Mouse (Mus musculus) cerebellum, adult 18-20 months (tissue): ENCODE data around the gene Dclre1b.
"Not testable (repeated sequence)": the region's sequence is repeated elsewhere in the genome, so short reads cannot be mapped to it uniquely, and the experiment has no call there.

ENCODE experiments used
- DNase-seq, 2 experiments: peaks; one replicate each; pipeline ENCODE4 v3.0.0; 2021

Dclre1b gene

DNA sequence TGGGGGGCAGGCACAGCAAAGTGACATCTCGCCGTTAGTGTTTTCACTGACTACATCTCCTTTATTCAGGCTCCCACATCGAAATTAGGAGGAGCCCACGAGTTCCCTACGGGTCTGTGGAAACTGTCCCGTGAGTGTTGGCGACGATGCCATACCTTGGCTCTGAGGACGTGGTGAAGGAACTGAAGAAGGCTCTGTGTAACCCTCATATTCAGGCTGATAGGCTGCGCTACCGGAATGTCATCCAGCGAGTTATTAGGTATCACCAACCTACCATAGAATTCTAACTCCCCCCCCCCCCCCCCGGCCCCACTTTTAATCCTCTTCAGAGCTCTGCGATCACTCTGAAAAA lies 531 bp upstream of the Dclre1b start:
- no peak for DNase-seq

DNA sequence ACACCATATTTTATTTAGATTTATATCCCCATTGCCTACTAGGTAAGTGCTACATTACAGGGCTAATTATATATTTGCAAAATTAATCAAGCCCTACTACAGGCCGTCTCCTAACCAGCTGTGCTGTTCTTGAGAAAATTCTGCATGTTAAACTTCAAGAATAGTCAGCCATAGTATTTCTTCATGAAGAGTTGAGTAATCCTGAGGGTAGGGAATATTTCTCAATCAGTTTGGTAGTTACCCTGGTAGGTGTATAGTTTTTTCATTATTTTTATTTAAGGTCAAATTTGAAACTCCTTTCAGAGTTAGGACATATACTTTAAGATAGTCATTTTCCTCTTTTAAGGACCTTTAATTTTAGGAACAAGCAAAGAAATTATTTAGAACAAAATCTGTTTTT lies 3.6 kb downstream of the Dclre1b start:
- no peak for DNase-seq

DNA sequence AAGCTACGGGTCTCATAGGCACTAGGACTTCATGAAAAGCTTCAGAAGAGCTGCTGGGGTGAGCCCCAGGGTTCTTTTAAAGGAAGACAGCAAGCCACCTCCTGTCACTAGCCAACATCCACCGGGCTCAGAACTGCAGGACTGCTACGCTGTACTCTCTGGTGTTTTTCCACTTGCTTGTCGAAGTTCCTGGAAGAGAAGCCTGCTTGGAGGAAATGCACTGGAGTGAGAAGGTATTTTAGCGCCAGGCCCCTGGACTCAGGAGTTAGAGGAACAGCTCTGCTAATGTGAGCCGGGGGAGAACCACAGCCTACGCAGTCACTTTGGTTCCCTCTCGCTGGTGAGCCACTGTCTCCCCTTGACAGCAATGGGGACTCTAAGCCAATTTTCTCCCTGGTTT lies 6.4 kb downstream of the Dclre1b start:
- DNase-seq = no peak

DNA sequence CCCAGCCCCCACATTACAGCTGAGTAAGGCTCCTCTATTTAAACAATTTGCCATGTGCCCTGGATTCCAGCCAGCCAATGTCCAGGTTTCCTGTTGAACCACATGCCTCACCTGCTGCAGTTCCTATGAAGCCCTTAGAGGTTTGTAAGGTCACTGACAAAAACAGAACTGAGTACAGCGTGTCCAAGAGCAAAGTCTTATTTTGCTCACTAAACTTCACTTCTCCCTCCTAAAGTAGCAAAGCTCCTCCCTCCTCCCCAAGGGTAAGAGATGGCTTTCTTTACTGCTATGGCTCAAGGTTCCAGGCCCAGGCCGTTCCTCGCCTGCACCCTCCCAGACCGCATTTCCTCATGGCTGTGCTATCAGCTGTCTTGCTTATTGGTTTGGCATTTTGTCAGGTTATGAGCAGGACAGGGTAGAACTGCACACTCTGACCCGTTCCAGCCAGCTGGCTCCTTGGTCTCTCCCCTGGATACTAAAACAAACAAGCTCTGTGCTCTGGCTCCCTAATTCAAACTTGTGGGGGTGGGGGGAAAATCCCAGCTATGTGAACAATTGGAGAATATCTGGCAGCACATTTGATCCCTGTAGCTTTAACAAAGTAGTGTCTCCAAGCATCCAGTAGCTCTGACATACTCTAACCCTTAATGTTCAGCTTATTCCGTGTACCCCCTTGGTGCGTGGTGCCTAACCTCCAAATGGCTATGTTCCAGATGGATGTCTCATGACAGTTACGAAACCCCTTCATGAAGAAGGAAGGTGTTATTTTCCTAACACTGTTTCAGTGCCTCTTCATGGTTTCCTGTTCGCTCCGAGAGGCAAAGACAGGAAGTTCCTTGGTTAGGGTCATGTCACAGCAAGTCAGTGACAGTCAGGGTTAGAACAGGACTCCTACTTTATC lies 7.4 kb downstream of the Dclre1b start:
- DNase-seq = peak; percentile 70 to 78

DNA sequence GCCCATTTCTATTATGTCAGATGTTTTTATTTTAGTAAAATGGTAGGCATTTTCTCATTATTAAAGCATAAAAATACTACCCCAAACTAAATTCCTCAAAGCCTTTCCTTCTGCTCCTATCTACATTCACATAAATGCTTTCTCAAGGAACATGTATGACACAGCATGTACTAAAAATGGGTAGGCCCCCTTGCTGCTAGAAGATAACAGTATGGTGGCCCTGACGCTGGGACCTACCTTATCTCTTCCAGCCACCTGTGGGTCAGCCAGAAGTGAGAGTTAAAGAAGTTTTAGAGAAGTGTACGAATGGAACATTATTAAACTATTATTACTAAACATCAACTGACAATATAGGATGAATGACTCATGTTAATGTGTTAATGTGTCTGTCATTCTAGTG lies 9.7 kb downstream of the Dclre1b start:
- no peak for DNase-seq

DNA sequence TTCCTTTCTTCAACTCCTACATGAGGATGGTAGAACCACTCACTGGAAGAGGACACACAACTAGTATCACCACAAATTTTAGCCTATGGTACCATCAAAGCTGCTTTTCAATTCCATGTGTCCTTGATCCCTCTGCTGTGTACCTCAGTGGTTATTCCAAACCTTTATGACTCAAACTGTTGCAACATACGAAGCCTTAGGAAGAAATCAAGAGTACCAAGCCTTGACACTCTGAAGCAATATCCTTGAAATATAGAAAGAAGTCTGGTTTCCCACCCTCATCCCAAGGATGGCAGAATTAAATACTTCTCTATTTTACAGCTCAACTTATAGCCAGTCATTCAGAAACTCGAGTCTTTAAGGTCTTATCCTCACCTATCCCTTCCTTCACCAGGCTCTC lies 12.9 kb downstream of the Dclre1b start:
- no peak for DNase-seq

GRCm38 (mm10) chr3:103792566-103792965 lies 16.7 kb downstream of the Dclre1b start:
- DNase-seq = no peak

- DNase-seq = not testable (repeated sequence)
These were observed 17.2 kb downstream of the Dclre1b start for GRCm38 (mm10) chr3:103792111-103792406.

- DNase-seq = peak; percentile 96 to 97
These were observed 17.8 kb downstream of the Dclre1b start, which contains the start of gene Hipk1 for GRCm38 (mm10) chr3:103791230-103792110. TSS of gene Hipk1 (minus strand) at chr3:103791563.

- DNase-seq = peak; percentile 41 to 51
These were observed 18.7 kb downstream of the Dclre1b start for GRCm38 (mm10) chr3:103790346-103791145.

- peak in 1 of 2 experiments; percentile 34 for DNase-seq
These were observed 19.3 kb downstream of the Dclre1b start for GRCm38 (mm10) chr3:103789891-103790345.

GRCm38 (mm10) chr3:103789096-103789495 lies 20.1 kb downstream of the Dclre1b start:
- DNase-seq = no peak

DNA sequence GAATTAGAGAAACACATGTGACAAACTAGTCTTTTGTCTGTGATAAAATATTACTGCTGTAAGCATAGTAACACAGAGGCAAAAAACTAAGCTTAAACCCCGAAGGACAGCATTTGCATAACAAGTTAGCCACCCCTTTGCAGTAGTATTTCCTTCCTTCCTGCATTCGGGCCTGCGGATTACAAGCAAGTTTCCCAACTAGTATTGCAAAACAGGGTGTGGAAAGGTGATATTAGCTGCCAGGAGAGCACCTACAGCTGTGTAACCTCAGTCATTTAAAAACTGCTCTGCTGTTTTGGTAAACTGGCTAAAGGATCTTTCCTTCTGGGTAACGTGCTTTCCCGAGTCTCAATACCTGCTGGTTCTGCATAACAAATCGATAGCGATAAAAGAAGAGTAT lies 22.0 kb downstream of the Dclre1b start:
- DNase-seq = no peak

DNA sequence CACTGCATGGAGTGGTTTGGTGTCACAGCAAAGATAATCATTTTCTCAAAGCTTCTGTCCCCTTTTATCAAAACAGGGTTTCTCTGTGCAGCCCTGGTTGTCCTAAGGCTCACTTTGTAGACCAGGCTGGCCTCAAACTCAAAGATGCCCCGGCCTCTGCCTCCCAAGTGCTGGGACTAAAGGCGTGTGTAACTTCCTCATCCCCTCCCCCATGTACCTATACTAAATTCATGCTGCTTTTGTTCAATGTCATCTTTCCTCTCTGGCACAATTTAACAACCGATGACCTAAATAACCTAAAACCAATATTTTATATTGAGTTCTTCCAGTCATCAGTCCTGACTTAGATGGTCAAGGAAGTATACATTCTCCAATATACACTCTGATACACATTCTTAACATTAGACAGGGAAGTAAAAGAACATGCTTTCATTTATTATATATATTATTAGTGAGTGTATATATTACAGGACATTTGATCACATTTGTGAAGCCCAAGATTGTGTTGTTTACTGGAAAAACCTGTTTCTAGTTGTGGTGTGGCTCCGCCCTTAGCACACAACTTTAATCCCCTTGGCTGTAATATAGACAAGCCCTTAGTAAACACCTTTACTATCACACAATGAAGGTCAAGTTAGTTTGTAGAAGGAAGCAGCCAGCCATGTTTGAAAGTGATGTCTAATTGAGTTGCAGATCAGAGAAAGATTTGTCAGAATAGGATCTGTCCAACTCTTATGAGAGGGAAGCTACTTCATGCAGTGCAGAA lies 26.2 kb downstream of the Dclre1b start:
- DNase-seq = no peak

- no peak for DNase-seq
These were observed 28.5 kb downstream of the Dclre1b start for GRCm38 (mm10) chr3:103780777-103781176.

- peak in 1 of 2 experiments; percentile 47 for DNase-seq
These were observed 29.0 kb downstream of the Dclre1b start for GRCm38 (mm10) chr3:103780271-103780670.

- no peak for DNase-seq
These were observed 30.1 kb downstream of the Dclre1b start for GRCm38 (mm10) chr3:103779183-103779582.

GRCm38 (mm10) chr3:103778660-103779059 lies 30.6 kb downstream of the Dclre1b start:
- DNase-seq = no peak

DNA sequence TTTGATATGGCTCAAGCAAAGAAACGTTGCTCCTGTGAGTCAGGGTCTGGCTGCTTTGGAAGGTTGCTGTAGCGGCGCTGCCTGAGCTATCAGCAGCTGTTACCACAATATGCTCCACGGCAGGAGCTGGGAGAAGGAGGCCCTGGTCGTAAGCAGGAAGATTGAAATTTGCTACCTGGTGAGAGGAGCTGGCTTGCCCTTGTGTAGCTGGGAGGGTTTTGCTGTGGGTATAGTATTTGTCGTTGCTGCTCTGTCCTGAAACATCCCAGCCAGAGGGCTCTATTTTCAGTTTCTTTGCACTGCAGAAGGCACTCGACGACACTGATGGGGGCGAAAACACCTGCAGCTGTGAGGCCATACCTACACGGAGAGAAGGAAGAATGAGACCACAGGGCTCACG lies 31.3 kb downstream of the Dclre1b start:
- peak; percentile 69 to 81 for DNase-seq

- DNase-seq = no peak
These were observed 35.2 kb downstream of the Dclre1b start for GRCm38 (mm10) chr3:103774009-103774408.

GRCm38 (mm10) chr3:103773508-103773907 lies 35.7 kb downstream of the Dclre1b start:
- DNase-seq = no peak

DNA sequence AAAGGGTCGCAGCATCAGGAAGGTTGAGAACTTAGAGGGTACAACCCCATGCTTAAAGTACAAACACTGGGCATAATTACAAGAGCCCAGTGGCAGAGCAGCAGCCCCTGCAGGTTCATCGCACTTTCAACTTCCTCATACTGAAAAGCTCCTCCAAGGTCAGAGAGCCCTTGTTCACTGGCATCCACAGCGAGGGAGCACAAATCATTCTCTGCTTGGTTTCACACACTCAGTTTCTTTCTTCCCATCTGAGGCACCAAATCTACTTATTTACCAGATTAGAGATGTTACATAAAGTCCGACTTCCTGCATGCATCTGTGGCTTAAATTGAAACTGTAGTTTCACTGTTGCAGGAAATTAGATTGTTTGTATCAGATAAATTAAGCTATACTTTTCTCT lies 36.4 kb downstream of the Dclre1b start:
- no peak for DNase-seq
